In genomic region chr7:98690831-98691230, GRCm38 (mm10) we compare ENCODE assay signal across 11 mouse cellular contexts. TPM values are rescaled to one million over a fixed set of nuclear protein-coding genes. Genes with fewer than 3 reads are reported as not detected.
DNase-seq lines count a peak whose midpoint lies in the region; ATAC-seq and TF ChIP-seq lines count a peak whose summit lies in the region.
"Had no signal": no experiment of that assay in that cellular context is flagged by ENCODE, and none has a peak within 500 bp of the region (broad histone marks: within the 10 kb centered on the region; RNA-seq: fewer than 3 reads in every experiment).

No protein-coding gene starts in this region.

- peaks cover 30% of the 10 kb centered on the region for H3K4me1 ChIP-seq in limb, embryonic 12.5 days (replicated peaks)
- H3K4me1 ChIP-seq in limb, embryonic 10.5 days = peaks cover 24% of the 10 kb centered on the region
- H3K4me1 ChIP-seq in embryonic facial prominence, embryonic 11.5 days (ENCODE audit: control insufficient read depth, insufficient read depth, low read length) = no peaks in the 10 kb centered on the region
- H3K4me1 ChIP-seq in liver, postnatal 0 days (ENCODE audit: insufficient read depth) = 0 out of 2 replicates have a peak, but pooled peaks cover 4% of the 10 kb centered on the region

- no peaks in the 10 kb centered on the region for H3K27me3 ChIP-seq in limb, embryonic 12.5 days
- H3K27me3 ChIP-seq in limb, embryonic 10.5 days (ENCODE audit: low read depth, poor library complexity, severe bottlenecking) = 0 out of 2 replicates have a peak, but pooled peaks cover 4% of the 10 kb centered on the region
- H3K27me3 ChIP-seq in embryonic facial prominence, embryonic 11.5 days (ENCODE audit: control insufficient read depth, insufficient read depth, low read length) = no peaks in the 10 kb centered on the region
- no peaks in the 10 kb centered on the region for H3K27me3 ChIP-seq in liver, postnatal 0 days (ENCODE audit: insufficient read depth, low read length)
- H3K27me3 ChIP-seq: heart, embryonic 12.5 days; liver, embryonic 15.5 days; stomach, embryonic 15.5 days had no signal

- 0 out of 2 replicates have a peak, but pooled peaks have one; percentile 13 for TF ChIP-seq CTCF in liver, postnatal 0 days (IDR thresholded peaks at IDR 0.05; ENCODE audit: low read depth)

- H3K9ac ChIP-seq in limb, embryonic 12.5 days (replicated peaks) = no peak overlapping the region
- H3K9ac ChIP-seq in embryonic facial prominence, embryonic 11.5 days (replicated peaks; ENCODE audit: low read length) = no peak overlapping the region
- no peak overlapping the region for H3K9ac ChIP-seq in liver, postnatal 0 days (replicated peaks)
- H3K9ac ChIP-seq: heart, embryonic 12.5 days; liver, embryonic 15.5 days; stomach, embryonic 15.5 days had no signal

- no peak for TF ChIP-seq EP300 in liver, postnatal 0 days (IDR thresholded peaks at IDR 0.05; ENCODE audit: low read depth)

- WGBS in limb, embryonic 12.5 days = 7% methylated on average over 3 of the region's 3 CpGs
- WGBS in limb, embryonic 10.5 days = 19% methylated on average over 3 of the region's 3 CpGs
- WGBS in embryonic facial prominence, embryonic 11.5 days = 12% methylated on average over 3 of the region's 3 CpGs
- WGBS in liver, postnatal 0 days (ENCODE audit: insufficient replicate concordance) = 11% methylated on average over 3 of the region's 3 CpGs

- H3K4me3 ChIP-seq in limb, embryonic 12.5 days (replicated peaks) = no peak overlapping the region
- no peak overlapping the region for H3K4me3 ChIP-seq in limb, embryonic 10.5 days
- H3K4me3 ChIP-seq in embryonic facial prominence, embryonic 11.5 days (ENCODE audit: low read depth, low read length) = no peak overlapping the region
- no peak overlapping the region for H3K4me3 ChIP-seq in liver, postnatal 0 days (ENCODE audit: low read depth, low read length)
- H3K4me3 ChIP-seq: heart, embryonic 12.5 days; liver, embryonic 15.5 days; stomach, embryonic 15.5 days had no signal

- H3K27ac ChIP-seq in limb, embryonic 12.5 days = peak overlapping the region; percentile 64
- H3K27ac ChIP-seq in limb, embryonic 10.5 days = no peak overlapping the region; the same call in 1 of the 2 replicates
- no peak overlapping the region for H3K27ac ChIP-seq in embryonic facial prominence, embryonic 11.5 days (replicated peaks; ENCODE audit: low read depth, low read length)
- H3K27ac ChIP-seq in liver, postnatal 0 days (ENCODE audit: low read depth) = no peak overlapping the region
- H3K27ac ChIP-seq: liver, embryonic 15.5 days; stomach, embryonic 15.5 days had no signal

- no peak for DNase-seq in limb, embryonic 10.5 days (ENCODE audit: low spot score)
- peak; percentile 11 for DNase-seq in ES-CJ7 (ENCODE audit: low read depth, low spot score)
- peak; percentile 26 for DNase-seq in embryonic facial prominence, embryonic 11.5 days (ENCODE audit: low spot score)
- DNase-seq in liver, postnatal 0 days = peak; percentile 26
- DNase-seq in cerebellum, adult 8-10 months = no peak
- DNase-seq in left cerebral cortex, adult 9 months (ENCODE audit: low spot score in 2 of 2) = no peak

- no peaks in the 10 kb centered on the region for H3K9me3 ChIP-seq in limb, embryonic 12.5 days
- no peaks in the 10 kb centered on the region for H3K9me3 ChIP-seq in limb, embryonic 10.5 days (replicated peaks)
- no peaks in the 10 kb centered on the region for H3K9me3 ChIP-seq in embryonic facial prominence, embryonic 11.5 days (replicated peaks; ENCODE audit: control insufficient read depth, low read length)
- no peaks in the 10 kb centered on the region for H3K9me3 ChIP-seq in liver, postnatal 0 days (ENCODE audit: low read length)
- H3K9me3 ChIP-seq: heart, embryonic 12.5 days; liver, embryonic 15.5 days; stomach, embryonic 15.5 days had no signal

- no peaks in the 10 kb centered on the region for H3K36me3 ChIP-seq in limb, embryonic 12.5 days
- no peaks in the 10 kb centered on the region for H3K36me3 ChIP-seq in limb, embryonic 10.5 days
- H3K36me3 ChIP-seq in embryonic facial prominence, embryonic 11.5 days (replicated peaks; ENCODE audit: control insufficient read depth, insufficient read depth, low read depth, low read length) = no peaks in the 10 kb centered on the region
- no peaks in the 10 kb centered on the region for H3K36me3 ChIP-seq in liver, postnatal 0 days (replicated peaks; ENCODE audit: insufficient read depth, low read length)
- H3K36me3 ChIP-seq: heart, embryonic 12.5 days; liver, embryonic 15.5 days; stomach, embryonic 15.5 days had no signal

- ATAC-seq in limb, embryonic 12.5 days (ENCODE audit: insufficient number of reproducible peaks, insufficient read depth, low FRiP score, low TSS enrichment, low read depth) = peak; percentile 57; the same call in 1 of the 2 replicates
- no peak; the same call in 1 of the 2 replicates for ATAC-seq in embryonic facial prominence, embryonic 11.5 days (replicated peaks; ENCODE audit: insufficient number of reproducible peaks, low FRiP score, low TSS enrichment, low read depth)
- 0 out of 2 replicates have a peak, but pooled peaks have one; percentile 25 for ATAC-seq in liver, postnatal 0 days
- no peak for ATAC-seq in monocyte, adult 5-6 weeks (replicated peaks; ENCODE audit: insufficient number of reproducible peaks, low FRiP score, low TSS enrichment, poor library complexity, severe bottlenecking)

- no peak overlapping the region for H3K4me2 ChIP-seq in limb, embryonic 12.5 days
- H3K4me2 ChIP-seq in embryonic facial prominence, embryonic 11.5 days (ENCODE audit: low read depth, low read length) = no peak overlapping the region
- H3K4me2 ChIP-seq in liver, postnatal 0 days (ENCODE audit: low read depth, low read length) = no peak overlapping the region
- H3K4me2 ChIP-seq: heart, embryonic 12.5 days; liver, embryonic 15.5 days; stomach, embryonic 15.5 days had no signal

RNA-seq across cellular contexts. Expression of gene Thap12, which starts 12.1 kb away (rescaled TPM):
- polyA plus RNA-seq in limb, embryonic 12.5 days (2016; fragmentation: Nextera tagmentation; extraction: Ambion mirVana) = 85.5 and 89.9 TPM in 2 replicates
- polyA plus RNA-seq in limb, embryonic 10.5 days (2016; fragmentation: Nextera tagmentation; extraction: Ambion mirVana) = 50.8 and 56.2 TPM in 2 replicates
- 87.3 and 91.6 TPM in 2 replicates for polyA plus RNA-seq in embryonic facial prominence, embryonic 11.5 days (2014; fragmentation: Nextera tagmentation; extraction: Ambion mirVana)
- 14.0 and 15.7 TPM in 2 replicates for polyA plus RNA-seq in liver, postnatal 0 days (2015; fragmentation: Nextera tagmentation; extraction: Ambion mirVana)
- 32.9 to 43.6 TPM (median 40.7 TPM) in 3 replicates for total RNA-seq in monocyte, adult 5-6 weeks (2017)

RNA-seq across cellular contexts. Expression of gene Emsy, which starts 34.2 kb away (rescaled TPM):
- polyA plus RNA-seq in limb, embryonic 12.5 days (2016; fragmentation: Nextera tagmentation; extraction: Ambion mirVana) = 28.4 and 37.1 TPM in 2 replicates
- 37.8 and 46.1 TPM in 2 replicates for polyA plus RNA-seq in limb, embryonic 10.5 days (2016; fragmentation: Nextera tagmentation; extraction: Ambion mirVana)
- 65.1 and 65.7 TPM in 2 replicates for polyA plus RNA-seq in embryonic facial prominence, embryonic 11.5 days (2014; fragmentation: Nextera tagmentation; extraction: Ambion mirVana)
- 3.4 and 3.7 TPM in 2 replicates for polyA plus RNA-seq in liver, postnatal 0 days (2015; fragmentation: Nextera tagmentation; extraction: Ambion mirVana)
- 40.2 to 72.1 TPM (median 41.5 TPM) in 3 replicates for total RNA-seq in monocyte, adult 5-6 weeks (2017)

Comparison
In these comparisons a context has a peak if more than half of its experiments do, and no peak if none do; other contexts are left out.
1. ATAC-seq: peak in limb, embryonic 12.5 days (single experiment) and liver, postnatal 0 days (single experiment); none in embryonic facial prominence, embryonic 11.5 days (single experiment) and monocyte, adult 5-6 weeks (single experiment).
2. DNase-seq: peak in ES-CJ7 (single experiment), embryonic facial prominence, embryonic 11.5 days (single experiment) and liver, postnatal 0 days (single experiment); none in limb, embryonic 10.5 days (single experiment), cerebellum, adult 8-10 months (single experiment) and left cerebral cortex, adult 9 months (0 of 2).